ENCODE assay signal across 12 mouse cellular contexts in genomic region chr9:24903706-24904105, GRCm38 (mm10).
"Had no signal": no experiment of that assay in that cellular context is flagged by ENCODE, and none has a peak within 500 bp of the region (broad histone marks: within the 10 kb centered on the region; RNA-seq: fewer than 3 reads in every experiment).

No protein-coding gene starts in this region.

- ATAC-seq: midbrain, embryonic 13.5 days; midbrain, embryonic 16.5 days had no signal

- H3K36me3 ChIP-seq: limb, embryonic 10.5 days; limb, embryonic 13.5 days; liver, embryonic 13.5 days; midbrain, embryonic 10.5 days; midbrain, embryonic 13.5 days had no signal

- H3K27me3 ChIP-seq: limb, embryonic 13.5 days; midbrain, embryonic 13.5 days had no signal

- DNase-seq: kidney, postnatal 25 days; layer of hippocampus, adult 9-11 months; liver, embryonic 13.5 days; lung, adult 2 months; thymus, adult 18-20 months; thymus, postnatal 4 days had no signal

- H3K4me2 ChIP-seq: limb, embryonic 13.5 days; liver, embryonic 13.5 days; midbrain, embryonic 13.5 days had no signal

- H3K4me3 ChIP-seq: layer of hippocampus, adult 2 months; limb, embryonic 10.5 days; limb, embryonic 13.5 days; liver, embryonic 13.5 days; midbrain, embryonic 10.5 days; midbrain, embryonic 13.5 days had no signal
